Mouse (Mus musculus) liver, adult 2 months (tissue): ENCODE measurements around the gene Nmur1. TPM values are rescaled to one million over a fixed set of nuclear protein-coding genes. Genes with fewer than 3 reads are reported as not detected.

Experiments
- DNase-seq: peaks from one replicate; pipeline ENCODE4 v3.0.0-alpha.2; 2011; ENCODE audit warnings: low read depth, low spot score; ENCODE audit errors: extremely low read depth
- H3K27ac ChIP-seq: fragments of 200-500 bp; replicated peaks from 2 replicates; pipeline ENCODE4 v1.5.1; 2012; ENCODE audit warnings: low read depth, mild to moderate bottlenecking, control low read depth, inconsistent platforms, low read length; ENCODE audit not compliant: insufficient read depth
- H3K27me3 ChIP-seq: fragments of 200-500 bp; 2 replicates; pipeline ENCODE4 v1.6.1; 2012; ENCODE audit warnings: mild to moderate bottlenecking, moderate library complexity, low read length, inconsistent platforms; ENCODE audit not compliant: control insufficient read depth, insufficient read depth
- H3K36me3 ChIP-seq: fragments of 200-500 bp; 2 replicates; pipeline ENCODE4 v1.6.1; 2012; ENCODE audit warnings: low read length, inconsistent platforms; ENCODE audit not compliant: control insufficient read depth, insufficient read depth
- H3K4me1 ChIP-seq: fragments of 200-500 bp; 2 replicates; pipeline ENCODE4 v1.6.1; 2011; ENCODE audit warnings: low read length; ENCODE audit not compliant: control insufficient read depth, insufficient read depth
- H3K4me3 ChIP-seq: fragments of 200-500 bp; 2 replicates; pipeline ENCODE4 v1.5.1; 2011; ENCODE audit warnings: low read depth, mild to moderate bottlenecking, control low read depth, low read length, moderate library complexity; ENCODE audit not compliant: insufficient read depth
- H3K79me2 ChIP-seq: fragments of 200-500 bp; 2 replicates; pipeline ENCODE4 v1.6.1; 2012; ENCODE audit warnings: inconsistent platforms, mild to moderate bottlenecking, low read length, moderate library complexity; ENCODE audit not compliant: control insufficient read depth, insufficient read depth
- H3K9ac ChIP-seq: fragments of 200-500 bp; 2 replicates; pipeline ENCODE4 v1.6.1; 2012; ENCODE audit warnings: low read depth, mild to moderate bottlenecking, control low read depth, inconsistent platforms, low read length
- CTCF ChIP-seq: fragments of 200-500 bp; IDR thresholded peaks from 2 replicates; pipeline ENCODE4 v1.5.1; 2011; ENCODE audit warnings: low read depth, low read length, control low read depth
- POLR2A ChIP-seq: fragments of 200-500 bp; IDR thresholded peaks from 2 replicates; pipeline ENCODE4 v1.6.1; 2011; ENCODE audit warnings: low read length, control low read depth; ENCODE audit not compliant: insufficient read depth; ENCODE audit errors: extremely low read depth
- WGBS: fragments of 180-500 bp; shearing (Covaris S2); methylation state at CpG from one replicate; pipeline ENCODE4 v1.1.7; 2018; 5-methylcytosine and 5-hydroxymethylcytosine counted together
- polyA plus RNA-seq: library from polyadenylated mRNA; depleted of rRNA; stranded (reverse); fragments of >200 nt; gene quantifications from 2 replicates; pipeline ENCODE4 v1.2.3, GENCODE M21; 2012
- total RNA-seq: library from RNA; depleted of rRNA; stranded (reverse); fragments of >200 nt; gene quantifications from 2 replicates; pipeline ENCODE4 v1.2.3, GENCODE M21; 2014

The Nmur1 gene
- total and polyA plus RNA-seq, 2 experiments, result not detected

DNA sequence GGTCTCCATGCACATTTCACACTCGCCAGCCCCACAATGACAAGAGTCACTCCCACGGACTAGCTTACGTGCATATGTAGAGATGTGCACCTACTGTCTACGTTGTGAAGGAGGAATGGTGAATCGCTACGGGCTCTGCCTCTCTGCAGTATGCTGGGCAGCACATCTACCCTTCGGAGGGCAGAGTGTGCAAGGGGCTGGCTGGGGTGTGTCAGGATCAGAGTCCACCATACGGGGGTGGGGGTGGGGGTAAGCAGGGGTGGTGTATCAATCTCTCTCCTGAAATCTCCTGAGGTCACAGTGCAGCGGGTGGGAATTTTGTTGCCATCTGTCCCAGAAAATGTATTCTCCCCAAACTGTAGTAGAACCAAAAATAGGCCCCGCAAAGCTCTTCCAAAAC lies 17.5 kb downstream of the Nmur1 start:
- 76% methylated on average over 10 of the region's 10 CpGs for WGBS
- Histone ChIP-seq H3K27ac (no peak overlapping the region), H3K79me2 (no peaks in the 10 kb centered on the region), H3K9ac (no peak overlapping the region), H3K36me3 (no peaks in the 10 kb centered on the region), H3K27me3 (no peaks in the 10 kb centered on the region), H3K4me1 (peaks cover 11% of the 10 kb centered on the region), H3K4me3 (no peak overlapping the region)
- no peak for DNase-seq
- TF ChIP-seq CTCF (no peak), POLR2A (no peak)

DNA sequence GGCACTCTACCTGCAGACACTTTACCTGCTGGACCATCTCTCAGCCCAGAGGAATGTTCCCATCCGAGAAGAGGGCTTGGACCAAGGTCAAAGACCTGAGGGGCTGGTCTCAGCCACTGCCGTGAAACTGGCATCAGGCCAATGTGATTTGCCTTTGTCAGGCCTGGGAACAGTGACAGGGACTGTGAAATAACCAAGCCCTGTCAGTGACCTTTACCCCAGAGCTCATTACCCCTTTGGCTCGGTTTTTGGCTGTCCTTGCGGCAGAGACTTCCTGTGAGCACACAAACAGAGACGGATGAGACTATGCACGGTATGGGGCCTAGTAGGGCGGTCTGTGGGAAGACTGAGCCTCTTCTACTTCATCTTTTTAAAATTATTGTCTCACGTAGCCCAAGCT lies 19.1 kb downstream of the Nmur1 start:
- TF ChIP-seq POLR2A, result no peak
- TF ChIP-seq CTCF, result no peak
- peak; percentile 96 for DNase-seq
- Histone ChIP-seq H3K4me3 (no peak overlapping the region), H3K4me1 (peaks cover 11% of the 10 kb centered on the region), H3K36me3 (no peaks in the 10 kb centered on the region), H3K27ac (peak overlapping the region; percentile 48), H3K9ac (no peak overlapping the region), H3K79me2 (no peaks in the 10 kb centered on the region), H3K27me3 (no peaks in the 10 kb centered on the region)
- 5% methylated on average over 8 of the region's 8 CpGs for WGBS

DNA sequence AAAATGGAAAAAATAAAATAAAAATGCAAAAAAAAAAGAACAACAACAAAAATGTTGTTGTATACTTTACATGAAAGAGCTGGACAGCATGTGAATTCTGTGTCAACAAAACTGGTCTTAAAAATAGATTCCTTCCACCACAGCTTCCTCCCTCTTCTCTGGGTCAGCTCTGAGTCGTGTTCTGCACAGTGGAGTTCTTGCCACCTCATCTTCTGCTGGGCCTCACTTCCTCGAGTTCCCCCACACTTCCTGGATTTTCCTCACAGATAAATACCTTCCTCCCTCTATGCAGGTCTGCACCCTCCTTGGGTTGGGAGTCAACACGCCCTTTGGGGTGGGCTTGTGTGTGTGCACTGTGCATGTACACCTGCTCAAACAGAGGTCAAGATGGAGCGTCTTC lies 19.7 kb downstream of the Nmur1 start:
- WGBS, result 71% methylated on average over 4 of the region's 4 CpGs
- H3K9ac ChIP-seq, result no peak overlapping the region
- peaks cover 11% of the 10 kb centered on the region for H3K4me1 ChIP-seq
- H3K36me3 ChIP-seq, result no peaks in the 10 kb centered on the region
- H3K79me2 ChIP-seq, result no peaks in the 10 kb centered on the region
- no peak for TF ChIP-seq CTCF
- TF ChIP-seq POLR2A, result no peak
- peak overlapping the region; percentile 29 for H3K27ac ChIP-seq
- DNase-seq, result peak; percentile 44
- no peaks in the 10 kb centered on the region for H3K27me3 ChIP-seq
- no peak overlapping the region for H3K4me3 ChIP-seq

DNA sequence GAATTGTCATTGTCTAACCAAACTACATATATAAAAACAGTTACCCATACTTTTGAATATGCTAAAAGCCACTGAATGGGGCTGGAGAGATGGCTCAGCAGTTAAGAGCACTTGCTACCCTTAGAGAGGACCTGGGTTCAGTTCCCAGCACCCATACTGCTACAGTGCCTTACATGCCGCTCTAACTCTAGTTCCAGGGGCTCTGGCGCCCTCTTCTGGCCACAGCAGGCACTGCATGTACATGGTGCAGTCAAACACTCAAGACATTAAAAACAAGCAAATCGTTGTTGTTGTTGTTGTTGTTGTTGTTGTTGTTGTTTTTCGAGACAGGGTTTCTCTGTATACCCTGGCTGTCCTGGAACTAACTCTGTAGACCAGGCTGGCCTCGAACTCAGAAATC lies 21.2 kb downstream of the Nmur1 start:
- TF ChIP-seq CTCF (peak; percentile 79), POLR2A (no peak)
- WGBS, result 64% methylated on average over 5 of the region's 5 CpGs
- no peak for DNase-seq

DNA sequence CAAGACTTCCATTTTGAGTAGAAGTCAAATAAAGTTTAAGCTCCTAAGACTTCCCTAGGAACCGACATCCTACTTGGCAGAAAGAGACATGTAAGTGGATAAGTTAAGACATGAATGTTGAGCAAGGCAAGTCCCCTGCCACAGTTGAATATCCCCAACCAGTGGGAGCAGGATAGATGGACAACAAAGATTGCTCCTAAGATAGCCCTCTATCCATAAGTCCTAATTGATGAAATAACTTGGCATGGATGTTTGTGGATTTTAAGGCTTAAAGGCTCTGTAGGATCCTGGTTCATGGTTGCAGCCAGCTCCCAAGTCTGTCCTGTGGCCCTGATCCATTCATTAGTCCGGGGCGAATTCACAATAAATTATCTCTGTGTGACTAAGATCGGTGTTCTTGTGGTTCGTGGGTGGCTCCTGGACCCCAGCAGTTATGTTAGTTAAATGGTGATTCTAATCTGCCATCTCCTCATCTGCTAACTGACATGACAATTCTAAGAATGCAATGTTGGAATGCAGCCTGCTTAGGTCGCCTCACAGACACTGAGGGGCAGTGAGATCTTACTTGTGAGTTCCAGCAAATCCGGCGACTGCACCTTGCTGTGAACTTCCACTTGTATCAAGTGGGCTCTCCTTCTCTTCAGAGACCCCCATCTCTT lies 25.8 kb downstream of the Nmur1 start:
- 86% methylated on average over 8 of the region's 8 CpGs for WGBS
- DNase-seq, result no peak

More for the DNA sequence above, 21.2 kb downstream of the Nmur1 start:
- H3K79me2 ChIP-seq, result no peaks in the 10 kb centered on the region
- no peak overlapping the region for H3K27ac ChIP-seq
- no peaks in the 10 kb centered on the region for H3K27me3 ChIP-seq
- H3K4me3 ChIP-seq, result no peak overlapping the region
- H3K36me3 ChIP-seq, result no peaks in the 10 kb centered on the region
- H3K9ac ChIP-seq, result no peak overlapping the region
- peaks cover 11% of the 10 kb centered on the region for H3K4me1 ChIP-seq

DNA sequence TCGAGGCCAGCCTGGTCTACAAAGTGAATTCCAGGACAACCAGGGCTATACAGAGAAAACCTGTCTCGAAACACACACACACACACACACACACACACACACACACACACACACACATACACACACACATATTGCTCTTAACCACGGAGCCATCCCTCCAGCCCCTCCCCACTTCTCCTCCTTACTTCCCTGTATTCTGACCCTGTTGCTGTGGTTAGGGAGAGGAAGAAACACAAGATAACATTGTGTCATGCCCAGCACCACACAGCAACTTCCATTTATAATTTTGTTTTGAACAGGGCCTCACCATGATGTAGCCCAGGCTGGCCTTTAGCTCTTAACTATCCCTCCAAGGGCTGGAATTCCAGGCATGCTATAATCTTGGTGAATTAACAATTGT lies 26.7 kb downstream of the Nmur1 start:
- no peaks in the 10 kb centered on the region for H3K27me3 ChIP-seq
- H3K4me1 ChIP-seq, result no peaks in the 10 kb centered on the region
- no peak overlapping the region for H3K27ac ChIP-seq
- peak; percentile 24 for DNase-seq
- TF ChIP-seq CTCF (no peak), POLR2A (no peak)
- H3K9ac ChIP-seq, result no peak overlapping the region
- no peaks in the 10 kb centered on the region for H3K79me2 ChIP-seq
- WGBS, result 77% methylated on average over 3 of the region's 3 CpGs
- H3K4me3 ChIP-seq, result no peak overlapping the region
- H3K36me3 ChIP-seq, result no peaks in the 10 kb centered on the region

More for the DNA sequence above, 25.8 kb downstream of the Nmur1 start:
- no peaks in the 10 kb centered on the region for H3K79me2 ChIP-seq
- no peak for TF ChIP-seq POLR2A
- TF ChIP-seq CTCF, result no peak
- H3K4me3 ChIP-seq, result no peak overlapping the region
- H3K27me3 ChIP-seq, result no peaks in the 10 kb centered on the region
- no peak overlapping the region for H3K9ac ChIP-seq
- no peak overlapping the region for H3K27ac ChIP-seq
- no peaks in the 10 kb centered on the region for H3K36me3 ChIP-seq
- H3K4me1 ChIP-seq, result no peaks in the 10 kb centered on the region
